Mouse (Mus musculus) left cerebral cortex, postnatal 10 days (tissue): ENCODE data around the gene Ppp1r32. TPM values are rescaled to one million over a fixed set of nuclear protein-coding genes. Genes with fewer than 3 reads are reported as not detected.

ENCODE experiments used
- DNase-seq, 2 experiments: peaks; one replicate each; pipeline ENCODE4 v3.0.0; 2021 to 2022; ENCODE audit warnings: low spot score in 2 of 2, mixed read lengths in 1 of 2; ENCODE audit errors: extremely low spot score in 1 of 2
- intact Hi-C: fragments of 180-260 bp; cut with DNase I; formaldehyde crosslinking; loops from one replicate; pipeline ENCODE4 v1.15.1; 2025
- total RNA-seq, 2 experiments: library from RNA; stranded (reverse); gene quantifications; 2 replicates each; pipeline ENCODE4 v1.2.3; 2021

Gene Ppp1r32
- total RNA-seq, 2 experiments from 2014 or later = 0.83 to 2.0 TPM

DNA sequence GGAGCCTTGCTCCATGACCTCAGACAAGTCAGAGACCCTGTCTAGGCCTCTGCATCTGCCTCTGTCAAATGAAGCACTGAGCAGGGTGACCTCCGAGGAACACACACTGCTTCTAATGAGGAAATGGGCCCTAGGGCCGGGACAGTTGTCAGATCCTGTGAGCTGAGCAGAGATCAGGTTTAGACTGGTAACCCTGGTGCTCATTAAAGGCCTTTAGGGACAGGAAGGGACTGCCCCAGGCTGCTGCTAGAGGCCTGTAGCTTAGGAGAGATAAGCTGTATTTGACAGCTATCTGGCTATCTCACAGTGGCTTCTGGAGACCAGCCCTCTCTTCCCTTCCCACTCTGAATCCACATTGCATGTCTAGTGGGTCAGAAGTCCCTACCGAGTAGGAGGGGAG is 51.3 kb downstream of the Ppp1r32 start:
- intact Hi-C loops = loop anchor here (5.0 kb wide), 1 partner anchor 99 kb away; no protein-coding TSS in a partner anchor
- DNase-seq = no peak

DNA sequence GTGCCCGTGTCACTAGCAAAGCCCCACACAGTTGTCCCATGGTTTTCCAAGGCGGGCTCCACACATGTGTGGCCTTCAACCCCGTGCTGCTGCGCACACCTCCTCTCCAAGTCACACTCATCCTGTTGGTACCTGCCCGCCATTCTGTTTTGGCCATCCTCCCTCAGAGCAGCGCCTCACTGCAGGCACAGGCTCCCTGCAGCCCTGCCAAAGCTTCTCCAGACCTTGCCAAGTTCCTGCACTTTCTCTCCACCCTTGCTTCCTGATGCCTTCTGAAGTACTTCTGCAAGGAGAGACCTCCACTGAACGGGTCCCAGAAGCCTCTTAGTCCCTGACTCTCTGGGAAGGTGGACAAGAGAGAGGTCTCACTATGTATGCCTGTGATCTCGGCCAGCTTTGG is 53.4 kb downstream of the Ppp1r32 start:
- no peak for DNase-seq
- intact Hi-C loops = no loop called here

DNA sequence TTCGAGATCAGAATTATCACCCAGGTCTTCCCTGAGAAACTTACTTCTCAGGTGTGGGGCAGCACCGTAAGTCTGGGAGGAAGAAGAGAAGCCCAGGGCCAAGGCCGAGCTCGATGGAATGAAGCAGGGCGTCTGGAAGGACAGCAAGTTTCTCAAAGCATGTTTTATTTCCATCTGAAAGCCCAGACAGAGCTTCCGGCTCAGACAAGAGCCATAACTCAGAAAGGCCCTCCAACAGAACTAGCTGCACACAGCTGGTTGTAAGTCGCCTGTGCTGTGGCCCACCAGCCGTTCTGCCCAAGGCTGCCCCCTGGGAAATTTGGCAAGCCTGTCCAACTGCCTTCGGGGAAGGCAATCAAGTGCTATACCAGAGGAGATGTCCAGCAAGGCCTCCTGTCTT is 55.3 kb downstream of the Ppp1r32 start:
- no peak for DNase-seq
- intact Hi-C loops = no loop called here

DNA sequence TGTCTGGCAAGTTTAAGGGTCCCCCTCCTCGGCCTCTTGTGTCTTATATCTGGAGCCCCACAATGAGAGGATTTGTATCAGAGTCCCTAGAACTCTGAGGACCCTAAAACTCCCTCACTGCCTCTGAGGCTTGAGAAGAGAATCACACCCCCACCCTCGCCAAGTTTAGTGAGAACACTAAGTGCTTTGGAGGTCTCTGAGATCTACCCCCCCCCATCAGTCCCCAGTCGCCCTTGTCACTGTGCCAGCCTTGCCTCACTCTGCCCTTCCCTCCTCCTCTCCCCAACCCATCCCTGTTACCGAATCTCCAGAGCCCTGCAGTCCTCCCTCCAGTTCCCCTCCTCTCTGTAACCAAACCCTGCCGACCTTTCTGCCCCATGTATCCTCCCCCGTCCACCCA is 55.9 kb downstream of the Ppp1r32 start:
- intact Hi-C loops = no loop called here

DNA sequence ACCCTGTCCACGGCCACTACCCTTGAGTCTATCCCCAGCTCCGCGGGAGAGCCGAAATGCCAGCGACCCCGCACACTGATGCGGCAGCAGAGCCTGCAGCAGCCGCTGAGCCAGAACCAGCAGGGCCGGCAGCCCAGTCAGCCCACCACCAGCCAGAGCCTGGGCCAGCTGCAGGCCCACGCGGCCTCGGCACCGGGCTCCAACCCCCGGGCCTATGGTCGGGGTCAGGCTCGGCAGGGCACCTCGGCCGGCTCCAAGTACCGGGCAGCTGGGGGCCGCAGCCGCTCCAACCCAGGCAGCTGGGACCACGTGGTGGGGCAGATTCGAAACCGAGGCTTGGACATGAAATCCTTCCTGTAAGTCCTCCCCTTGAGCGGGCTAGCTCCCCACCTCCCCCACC is 56.4 kb downstream of the Ppp1r32 start:
- no peak for DNase-seq
- intact Hi-C loops = no loop called here

More for the DNA sequence above, 55.9 kb downstream of the Ppp1r32 start:
- no peak for DNase-seq

DNA sequence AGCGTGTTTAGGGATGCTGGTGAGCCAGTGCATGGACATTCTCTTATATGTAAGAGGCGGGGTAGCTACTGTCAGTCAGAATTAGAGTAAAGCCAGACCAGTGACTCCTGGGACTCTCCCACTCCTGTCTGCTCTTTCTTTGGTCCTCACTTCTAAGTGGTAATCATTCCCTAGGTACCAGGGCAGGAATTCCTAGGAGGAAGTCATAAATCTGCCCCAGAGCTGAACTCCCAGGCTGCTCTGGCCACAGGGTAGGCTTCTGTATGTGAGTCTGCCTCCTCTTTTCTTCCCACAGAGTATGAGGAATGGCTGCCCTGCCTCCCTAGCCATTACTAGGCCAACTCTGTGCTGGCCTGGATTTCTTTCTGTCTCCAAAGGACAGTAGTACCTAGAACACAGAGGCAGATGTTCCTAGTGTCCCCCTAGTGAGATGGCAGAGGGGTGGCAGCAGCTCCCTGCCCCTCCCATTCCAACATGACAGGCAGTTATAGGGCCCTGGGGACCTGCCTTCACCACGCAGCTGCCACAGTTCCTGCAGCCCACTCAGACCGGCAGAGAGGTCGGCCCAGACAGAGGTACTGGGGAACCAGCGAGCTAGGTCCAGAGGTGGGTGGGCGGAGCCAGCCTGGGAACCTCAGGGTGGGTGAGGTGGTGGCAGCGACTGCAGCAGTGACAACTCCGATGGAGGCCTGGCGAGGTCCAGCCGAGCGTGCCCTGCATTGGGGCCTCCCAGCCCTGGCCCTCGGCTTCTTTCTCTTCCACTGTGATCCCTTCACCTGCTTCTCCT is 57.1 kb downstream of the Ppp1r32 start:
- DNase-seq = no peak
- intact Hi-C loops = no loop called here

DNA sequence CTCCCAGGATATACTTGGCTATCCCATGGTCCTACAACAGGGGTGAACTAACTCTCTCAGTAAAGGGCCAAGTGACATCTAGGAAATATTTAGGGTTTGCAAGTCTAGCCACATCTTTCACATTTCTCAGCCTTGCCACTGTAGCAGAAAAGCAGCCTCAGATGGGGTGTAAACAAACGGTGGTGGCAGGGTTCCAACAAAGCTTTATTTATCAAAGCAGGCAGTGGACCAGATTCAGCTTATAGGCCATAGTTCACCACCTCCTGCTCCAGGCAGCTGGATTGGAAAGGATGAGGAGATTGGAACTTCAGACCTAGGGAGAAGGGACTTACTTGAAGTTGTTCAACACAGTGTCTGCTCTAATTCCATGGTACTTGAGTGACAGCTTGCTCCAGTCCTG is 58.0 kb downstream of the Ppp1r32 start:
- DNase-seq = no peak
- intact Hi-C loops = no loop called here

Other genes starting within 250 kb of the Ppp1r32 start
- gene Myrf, start 242.2 kb downstream of the Ppp1r32 start, total RNA-seq = 1 to 10 TPM; 5.9 to 6.6 TPM
- 10 to 100 TPM; 65.9 to 68.7 TPM for gene Dagla, start 178.1 kb downstream of the Ppp1r32 start, total RNA-seq
- gene Syt7, start 93.8 kb downstream of the Ppp1r32 start, total RNA-seq = 100 to 1,000 TPM; 240 to 248 TPM
- gene Lrrc10b, start 25.5 kb downstream of the Ppp1r32 start, total RNA-seq = 10 to 100 TPM in 1 of 2 experiments, 1 to 10 TPM in 1; 8.7 to 13.3 TPM
- gene Cpsf7, start 42.3 kb upstream of the Ppp1r32 start, total RNA-seq = 10 to 100 TPM; 70.4 to 75.8 TPM
- 10 to 100 TPM; 54.9 to 55.0 TPM for gene Sdhaf2, start 43.2 kb upstream of the Ppp1r32 start, total RNA-seq
- 10 to 100 TPM; 11.4 to 12.3 TPM for gene Tmem216, start 73.3 kb upstream of the Ppp1r32 start, total RNA-seq
- gene Cyb561a3, start 94.2 kb upstream of the Ppp1r32 start, total RNA-seq = 10 to 100 TPM; 12.1 to 13.3 TPM
- 10 to 100 TPM; 12.4 to 15.2 TPM for gene Tmem138, start 94.4 kb upstream of the Ppp1r32 start, total RNA-seq
- gene Ddb1, start 122.4 kb upstream of the Ppp1r32 start, total RNA-seq = 100 to 1,000 TPM; 207 to 211 TPM
- 10 to 100 TPM; 26.1 to 32.0 TPM for gene Tkfc, start 122.7 kb upstream of the Ppp1r32 start, total RNA-seq
- gene Vwce, start 151.3 kb upstream of the Ppp1r32 start, total RNA-seq = 1 to 10 TPM in 1 of 2 experiments, under 1 TPM in 1; 0.81 to 1.2 TPM
- not detected for gene Pga5, start 195.1 kb upstream of the Ppp1r32 start, total RNA-seq
- gene Vps37c, start 205.8 kb upstream of the Ppp1r32 start, total RNA-seq = 10 to 100 TPM; 25.2 to 27.6 TPM